Mouse (Mus musculus) lung, embryonic 16.5 days (tissue): Measurements from ENCODE around the gene Pld2. TPM values are rescaled to one million over a fixed set of nuclear protein-coding genes. Genes with fewer than 3 reads are reported as not detected.
"Not testable (repeated sequence)": the region's sequence is repeated elsewhere in the genome, so short reads cannot be mapped to it uniquely, and the experiment has no call there.

ENCODE experiments used
- ATAC-seq: fragments of 200-750 bp; cut with Nextera tagmentation; 2 replicates; pipeline ENCODE4 v1.8.0; 2017; ENCODE audit warnings: low read depth, mild to moderate bottlenecking, moderate library complexity
- H3K27ac ChIP-seq: fragments of 300-500 bp; sonication (generic); 2 replicates; pipeline ENCODE4 v1.5.1; 2014; ENCODE audit warnings: mild to moderate bottlenecking, control low read depth, low read length
- H3K27me3 ChIP-seq: fragments of 300-500 bp; sonication (generic); 2 replicates; pipeline ENCODE4 v1.6.1; 2014; ENCODE audit warnings: low read depth, low read length, mixed read lengths; ENCODE audit not compliant: control insufficient read depth, insufficient read depth
- H3K36me3 ChIP-seq: fragments of 300-500 bp; sonication (generic); 2 replicates; pipeline ENCODE4 v1.6.1; 2014; ENCODE audit warnings: low read length; ENCODE audit not compliant: control insufficient read depth, insufficient read depth
- H3K4me1 ChIP-seq: fragments of 300-500 bp; sonication (generic); replicated peaks from 2 replicates; pipeline ENCODE4 v1.6.1; 2014; ENCODE audit warnings: low read length, mixed read lengths; ENCODE audit not compliant: control insufficient read depth, insufficient read depth
- H3K4me2 ChIP-seq: fragments of 300-500 bp; sonication (generic); 2 replicates; pipeline ENCODE4 v1.6.1; 2014; ENCODE audit warnings: low read depth, low read length, control low read depth
- H3K4me3 ChIP-seq: fragments of 300-500 bp; sonication (generic); 2 replicates; pipeline ENCODE4 v1.5.1; 2014; ENCODE audit warnings: mild to moderate bottlenecking, low read length, control low read depth
- H3K9ac ChIP-seq: fragments of 300-500 bp; sonication (generic); 2 replicates; pipeline ENCODE4 v1.6.1; 2014; ENCODE audit warnings: low read length, control low read depth
- H3K9me3 ChIP-seq: fragments of 300-500 bp; sonication (generic); 2 replicates; pipeline ENCODE4 v1.6.1; 2016; ENCODE audit warnings: low read length; ENCODE audit not compliant: control insufficient read depth
- WGBS: fragments of 180-500 bp; shearing (Covaris S2); extraction: QIAGEN DNeasy Blood & Tissue Kit; methylation state at CpG from one replicate; pipeline ENCODE4 v1.1.7; 2014; 5-methylcytosine and 5-hydroxymethylcytosine counted together
- polyA plus RNA-seq: library from polyadenylated mRNA; unstranded; fragments of >200 nt; fragmentation: Nextera tagmentation; extraction: Ambion mirVana; gene quantifications from 2 replicates; pipeline ENCODE4 v1.2.1, GENCODE M21; 2015

The Pld2 gene
- polyA plus RNA-seq, 1 experiment from 2014 or later = 12.5 TPM

DNA sequence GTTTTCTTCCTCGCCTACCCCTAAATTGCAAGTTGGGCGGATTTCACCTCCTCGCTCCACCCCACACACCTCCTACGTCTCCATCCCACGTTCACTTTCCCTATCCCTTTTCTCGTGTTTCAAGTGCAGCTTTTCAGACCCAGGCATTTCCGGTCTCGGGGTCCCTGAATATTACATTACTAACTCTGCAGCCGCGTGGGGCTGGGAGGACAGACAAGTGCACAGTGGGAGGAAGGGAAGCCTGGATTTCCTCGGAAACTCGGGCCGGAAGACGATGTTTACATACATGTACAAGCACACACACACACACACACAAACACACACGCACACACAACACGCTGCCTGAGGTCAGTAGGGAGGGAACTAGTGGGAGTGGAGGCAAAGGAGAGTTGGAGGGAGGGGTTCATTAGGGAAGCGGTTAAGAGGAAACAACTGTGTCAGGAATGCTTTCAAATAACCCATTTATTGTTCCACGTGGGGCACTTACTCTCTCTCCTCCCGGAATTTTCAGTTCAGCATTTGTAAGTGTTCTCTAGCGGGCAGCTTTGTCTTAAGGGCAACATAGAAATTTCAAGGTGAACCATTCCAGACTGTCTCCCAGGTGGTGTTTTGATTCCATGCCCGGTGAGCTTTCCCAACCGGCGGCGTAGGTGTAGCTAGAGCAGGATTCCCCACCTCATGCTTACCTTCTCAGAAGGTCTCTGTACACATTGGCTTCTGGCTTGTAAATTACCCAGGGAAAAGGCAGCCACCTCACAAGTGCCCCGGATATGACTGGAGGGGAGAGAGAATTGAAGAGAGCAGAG is 23.8 kb downstream of the Pld2 start:
- peak; percentile 41 for ATAC-seq
- Histone ChIP-seq H3K9ac (peak overlapping the region; percentile 82), H3K4me2 (peak overlapping the region; percentile 79), H3K4me1 (peaks cover 21% of the 10 kb centered on the region), H3K9me3 (no peaks in the 10 kb centered on the region), H3K36me3 (no peaks in the 10 kb centered on the region), H3K4me3 (peak overlapping the region; percentile 79), H3K27ac (peak overlapping the region; percentile 75), H3K27me3 (no peaks in the 10 kb centered on the region)
- 3% methylated on average over 25 of the region's 25 CpGs for WGBS

DNA sequence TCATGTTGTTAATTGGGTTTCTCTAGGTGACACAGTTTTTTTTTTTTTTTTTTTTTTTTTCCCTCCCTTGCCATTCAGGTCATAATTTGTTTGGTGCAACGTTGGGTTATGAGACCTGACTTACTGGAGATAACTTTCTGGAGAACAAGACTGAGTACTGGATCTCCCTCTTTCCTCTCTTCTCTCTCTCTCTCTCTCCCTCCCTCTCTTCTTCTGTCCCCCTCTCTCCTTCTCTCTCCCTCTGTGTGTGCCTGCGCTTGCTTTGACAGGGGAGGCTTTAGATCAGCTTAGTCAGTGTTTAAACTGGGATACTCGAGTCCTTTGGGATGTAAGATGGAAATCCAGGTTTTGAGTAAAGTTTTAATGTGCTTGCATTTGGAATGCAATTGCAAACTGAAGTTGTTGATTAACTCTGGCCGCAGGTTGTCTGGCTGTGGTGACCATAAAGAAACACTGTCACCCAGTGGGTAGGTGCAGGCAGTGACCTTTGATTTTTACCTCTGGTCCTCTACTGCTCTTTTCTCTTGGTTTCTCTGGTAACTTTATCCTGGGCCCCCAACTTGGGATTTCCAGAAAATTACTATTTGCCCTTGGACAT is 24.5 kb downstream of the Pld2 start:
- no peak for ATAC-seq
- no peaks in the 10 kb centered on the region for H3K27me3 ChIP-seq
- WGBS = 22% methylated on average over 4 of the region's 4 CpGs

DNA sequence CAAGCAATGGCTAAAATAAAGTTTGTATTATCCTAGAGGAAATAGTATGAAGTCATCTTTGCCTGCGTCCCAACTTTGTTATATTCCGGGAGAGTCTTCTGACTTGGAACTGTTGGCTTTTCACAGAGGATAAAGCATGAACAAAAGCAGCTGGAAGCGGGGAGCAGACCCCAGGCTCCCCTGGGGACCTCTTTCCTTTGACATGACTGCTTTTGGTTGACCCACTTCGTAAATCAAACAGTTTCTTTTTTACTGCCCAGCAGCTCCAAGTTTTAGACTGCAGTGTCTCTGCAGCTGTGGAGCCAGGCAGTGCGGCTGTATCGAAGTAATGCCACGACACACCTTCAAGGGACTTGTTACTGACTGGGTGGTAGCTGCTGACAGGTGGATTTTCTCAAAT is 26.7 kb downstream of the Pld2 start:
- Histone ChIP-seq H3K4me3 (no peak overlapping the region), H3K9ac (no peak overlapping the region), H3K27ac (no peak overlapping the region), H3K4me1 (peaks cover 21% of the 10 kb centered on the region), H3K36me3 (no peaks in the 10 kb centered on the region), H3K27me3 (no peaks in the 10 kb centered on the region), H3K9me3 (no peaks in the 10 kb centered on the region), H3K4me2 (no peak overlapping the region)
- WGBS = 69% methylated on average over 7 of the region's 7 CpGs
- ATAC-seq = no peak

More for the DNA sequence above, 24.5 kb downstream of the Pld2 start:
- Histone ChIP-seq H3K4me3 (peak overlapping the region; percentile 79), H3K27ac (peak overlapping the region; percentile 75), H3K9me3 (no peaks in the 10 kb centered on the region), H3K4me1 (peaks cover 21% of the 10 kb centered on the region), H3K4me2 (peak overlapping the region; percentile 79), H3K36me3 (no peaks in the 10 kb centered on the region), H3K9ac (peak overlapping the region; percentile 82)

DNA sequence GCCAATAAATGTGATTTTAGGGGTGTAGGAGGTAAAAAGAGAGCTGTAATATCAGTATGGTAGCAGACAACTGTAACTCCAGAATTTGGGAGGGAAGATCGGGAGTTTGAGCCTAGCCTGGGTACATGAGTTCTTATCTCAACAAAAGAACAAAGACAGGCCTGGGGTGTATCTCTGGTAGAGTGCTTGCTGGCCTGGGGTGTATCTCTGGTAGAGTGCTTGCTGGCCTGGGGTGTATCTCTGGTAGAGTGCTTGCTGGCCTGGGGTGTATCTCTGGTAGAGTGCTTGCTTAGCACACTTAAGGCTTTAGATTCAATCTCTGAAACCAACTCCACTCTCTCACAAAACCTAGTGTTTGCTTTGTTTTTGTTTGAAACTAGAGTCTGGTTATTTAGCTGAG is 30.8 kb downstream of the Pld2 start:
- not testable (repeated sequence) for ATAC-seq, H3K4me2 ChIP-seq, H3K36me3 ChIP-seq, H3K4me1 ChIP-seq, H3K4me3 ChIP-seq, H3K9me3 ChIP-seq, H3K9ac ChIP-seq, H3K27me3 ChIP-seq, H3K27ac ChIP-seq
- WGBS = 57% methylated on average over 1 of the region's 1 CpGs

DNA sequence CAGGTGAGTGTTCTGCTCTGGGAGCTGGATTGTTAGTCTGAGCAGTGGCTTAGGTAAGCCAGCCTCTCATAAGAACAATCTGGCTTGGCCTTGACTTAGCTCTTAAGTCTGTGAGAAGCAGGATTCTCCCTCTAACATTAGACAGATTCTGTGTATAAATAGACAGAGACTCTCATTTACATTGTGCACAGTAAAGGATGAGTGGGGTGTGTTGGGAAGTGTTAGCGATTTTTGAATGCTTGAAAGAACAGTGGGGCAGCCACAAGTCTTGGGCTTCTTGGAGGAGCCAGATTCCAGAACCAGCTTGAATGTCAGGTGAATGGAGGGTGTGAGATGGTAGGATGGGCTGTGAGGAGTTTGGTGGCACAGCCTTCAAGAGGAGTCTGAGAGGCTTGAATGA is 31.8 kb downstream of the Pld2 start:
- no peak for ATAC-seq
- Histone ChIP-seq H3K4me2 (no peak overlapping the region), H3K9me3 (no peaks in the 10 kb centered on the region), H3K9ac (no peak overlapping the region), H3K36me3 (no peaks in the 10 kb centered on the region), H3K27ac (no peak overlapping the region), H3K4me1 (peaks cover 3% of the 10 kb centered on the region; the same call in 1 of the 2 replicates), H3K27me3 (no peaks in the 10 kb centered on the region), H3K4me3 (no peak overlapping the region)
- 79% methylated on average over 1 of the region's 1 CpGs for WGBS

DNA sequence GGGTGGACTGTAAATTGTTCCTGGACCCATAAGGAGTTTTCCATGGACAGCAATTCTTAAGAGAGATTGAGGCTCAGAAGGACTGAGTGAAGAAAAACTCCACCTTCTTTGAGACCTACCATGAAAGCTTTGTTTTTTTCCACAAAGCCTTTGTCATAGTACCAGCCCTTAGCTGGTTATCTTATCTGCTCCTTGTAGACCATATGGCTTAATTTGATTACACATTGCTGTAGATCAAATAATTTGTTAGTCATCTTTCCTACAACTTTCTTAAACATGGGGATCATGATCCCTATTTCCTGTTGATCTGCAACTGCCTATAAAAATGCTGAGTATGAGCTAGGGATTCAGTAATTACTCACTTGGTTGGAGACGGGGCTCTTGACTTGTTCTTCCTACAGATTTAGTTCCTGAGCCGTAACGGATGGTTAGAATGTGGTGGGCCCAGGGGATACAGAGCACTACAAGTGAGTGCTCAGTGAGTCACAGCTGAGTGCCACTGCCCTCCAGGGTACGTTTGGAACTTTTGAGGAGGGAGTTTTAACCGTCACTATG is 32.6 kb downstream of the Pld2 start:
- no peak for ATAC-seq
- Histone ChIP-seq H3K36me3 (no peaks in the 10 kb centered on the region), H3K9ac (no peak overlapping the region), H3K27me3 (no peaks in the 10 kb centered on the region), H3K4me3 (no peak overlapping the region), H3K4me2 (no peak overlapping the region), H3K27ac (0 out of 2 replicates have a peak overlapping the region, but pooled peaks have one; percentile 31), H3K4me1 (peaks cover 6% of the 10 kb centered on the region), H3K9me3 (no peaks in the 10 kb centered on the region)
- WGBS = 39% methylated on average over 5 of the region's 5 CpGs

DNA sequence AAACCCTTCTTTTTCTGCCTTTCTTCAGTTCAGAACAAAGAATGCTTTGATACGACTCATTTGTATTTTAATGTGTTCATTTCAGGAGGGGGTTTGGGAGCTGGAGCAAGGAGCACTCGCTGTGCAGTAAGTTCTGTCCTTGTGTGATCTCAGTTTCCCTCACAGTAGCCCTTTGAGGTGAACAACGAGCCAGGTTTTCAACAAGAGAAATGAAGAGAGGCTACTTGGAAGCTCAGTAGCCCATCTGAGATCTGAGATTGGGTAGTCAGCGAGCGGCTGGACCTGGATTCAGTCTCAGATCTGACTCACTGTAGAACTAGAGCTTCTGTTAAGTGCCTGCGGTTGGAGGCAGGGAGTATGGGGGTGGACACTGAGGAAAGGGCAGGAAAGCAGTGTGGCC is 34.0 kb downstream of the Pld2 start:
- Histone ChIP-seq H3K27me3 (no peaks in the 10 kb centered on the region), H3K9ac (no peak overlapping the region), H3K36me3 (no peaks in the 10 kb centered on the region), H3K27ac (no peak overlapping the region), H3K4me2 (no peak overlapping the region), H3K4me3 (no peak overlapping the region), H3K9me3 (no peaks in the 10 kb centered on the region), H3K4me1 (peaks cover 19% of the 10 kb centered on the region)
- no peak for ATAC-seq
- 81% methylated on average over 6 of the region's 6 CpGs for WGBS

DNA sequence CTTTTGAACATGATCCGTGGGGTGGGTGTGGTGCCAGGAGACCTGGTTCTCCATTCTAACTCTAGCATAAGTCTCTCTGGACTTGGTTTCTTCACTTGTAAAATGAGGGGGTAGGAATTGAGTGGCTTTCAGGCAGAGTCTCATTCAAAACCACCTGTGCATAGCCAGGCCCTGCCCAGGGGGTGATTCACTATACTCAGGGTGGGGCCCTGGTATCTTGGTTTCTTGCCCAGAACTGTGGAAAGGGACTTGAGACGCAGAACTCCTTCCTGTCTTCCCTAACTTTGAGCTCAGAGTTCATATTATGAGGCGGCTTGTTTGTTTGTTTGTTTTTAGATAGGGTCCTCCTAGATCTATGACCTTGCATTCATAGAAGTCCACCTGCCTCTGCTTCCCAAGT is 37.3 kb downstream of the Pld2 start:
- Histone ChIP-seq H3K9me3 (no peaks in the 10 kb centered on the region), H3K36me3 (no peaks in the 10 kb centered on the region), H3K27ac (no peak overlapping the region), H3K9ac (no peak overlapping the region), H3K27me3 (no peaks in the 10 kb centered on the region), H3K4me2 (no peak overlapping the region), H3K4me3 (no peak overlapping the region), H3K4me1 (peaks cover 37% of the 10 kb centered on the region)
- ATAC-seq = no peak; the same call in 1 of the 2 replicates
- 61% methylated on average over 3 of the region's 3 CpGs for WGBS

DNA sequence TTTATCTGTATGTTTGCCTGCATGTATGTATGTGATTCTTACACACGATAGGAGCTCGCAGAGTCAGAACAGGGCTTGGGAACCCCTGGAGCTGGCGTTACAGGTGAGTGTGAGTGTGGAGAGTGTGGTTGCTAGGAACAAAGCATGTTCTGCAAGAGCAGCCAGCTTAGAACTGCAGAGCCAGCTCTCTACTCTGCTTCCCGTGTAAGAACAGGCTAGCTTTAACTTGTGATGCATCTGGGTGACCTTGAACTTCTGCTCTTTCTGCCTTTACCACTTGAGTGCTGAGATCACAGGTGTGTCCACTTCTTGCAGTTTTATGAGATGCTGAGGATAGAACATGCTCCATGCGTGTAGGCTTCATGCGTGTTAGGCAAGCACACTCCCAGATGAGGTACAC is 39.1 kb downstream of the Pld2 start:
- Histone ChIP-seq H3K4me1 (peaks cover 50% of the 10 kb centered on the region), H3K4me3 (no peak overlapping the region), H3K9me3 (no peaks in the 10 kb centered on the region), H3K27me3 (no peaks in the 10 kb centered on the region), H3K27ac (no peak overlapping the region), H3K4me2 (no peak overlapping the region), H3K36me3 (no peaks in the 10 kb centered on the region), H3K9ac (no peak overlapping the region)
- ATAC-seq = no peak
- WGBS = 88% methylated on average over 6 of the region's 6 CpGs
